Mouse (Mus musculus): ENCODE measurements at regions not wholly inside any gene's neighbourhood (a gene's known extent, or its start where the extent isn't known, plus 50 kb on each side); places are given as distances from the start of the nearest gene placed in this dataset.
"Not testable (repeated sequence)": the region's sequence is repeated elsewhere in the genome, so short reads cannot be mapped to it uniquely, and the experiment has no call there.

GRCm38 (mm10) chr17:13654606-13655005, 105.7 kb upstream of the Afdn start:
- DNase-seq: not testable (repeated sequence)

- no peak for DNase-seq
Measured at GRCm38 (mm10) chr17:13656065-13656464, 104.3 kb upstream of the Afdn start.

GRCm38 (mm10) chr17:13656485-13657181, 103.7 kb upstream of the Afdn start:
- DNase-seq: no peak

- DNase-seq: no peak
Measured at GRCm38 (mm10) chr17:13657182-13657562, 103.2 kb upstream of the Afdn start.

- no peak for DNase-seq
Measured at GRCm38 (mm10) chr17:13657656-13658292, 102.6 kb upstream of the Afdn start.

GRCm38 (mm10) chr17:13658321-13658978, 101.9 kb upstream of the Afdn start:
- DNase-seq: no peak

GRCm38 (mm10) chr17:13659103-13659502, 101.2 kb upstream of the Afdn start:
- DNase-seq: peak; percentile 46

- DNase-seq: no peak
Measured at GRCm38 (mm10) chr17:13659943-13660342, 100.4 kb upstream of the Afdn start.

- no peak for DNase-seq
Measured at GRCm38 (mm10) chr17:13661023-13661422, 99.3 kb upstream of the Afdn start.

- DNase-seq: no peak
Measured at GRCm38 (mm10) chr17:13662152-13662551, 98.2 kb upstream of the Afdn start.

Measured in kidney, adult 18-20 months (tissue).